Mouse (Mus musculus) embryonic fibroblast, embryonic 13.5 days (primary cell): ENCODE measurements around the gene Twnk. TPM values are rescaled to one million over a fixed set of nuclear protein-coding genes. Genes with fewer than 3 reads are reported as not detected.

Experiments
- H3K27ac ChIP-seq: 2 replicates; pipeline ENCODE4 v1.5.1; 2012; ENCODE audit warnings: low read length, control low read depth, inconsistent platforms; ENCODE audit not compliant: insufficient read depth
- H3K4me1 ChIP-seq: 2 replicates; pipeline ENCODE4 v1.6.1; 2011; ENCODE audit warnings: low read length; ENCODE audit not compliant: control insufficient read depth, insufficient read depth
- H3K4me3 ChIP-seq: 2 replicates; pipeline ENCODE4 v1.5.1; 2011; ENCODE audit warnings: mild to moderate bottlenecking, control low read depth, low read length; ENCODE audit not compliant: insufficient read depth
- CTCF ChIP-seq: IDR thresholded peaks from 2 replicates; pipeline ENCODE4 v1.5.1; 2011; ENCODE audit warnings: mild to moderate bottlenecking, control low read depth, low read length, moderate library complexity, borderline replicate concordance; ENCODE audit not compliant: insufficient read depth
- POLR2A ChIP-seq: IDR thresholded peaks from 2 replicates; pipeline ENCODE4 v1.6.1; 2011; ENCODE audit warnings: low read depth, mild to moderate bottlenecking, control low read depth, low read length, moderate library complexity
- polyA plus RNA-seq: library from polyadenylated mRNA; stranded (reverse); fragments of >200 nt; gene quantifications from 2 replicates; pipeline ENCODE4 v1.2.4, GENCODE M21; 2011; ENCODE audit warnings: low read depth; ENCODE audit not compliant: missing spikeins, insufficient read length

Twnk gene
- polyA plus RNA-seq, 1 experiment, result 7.8 TPM

DNA sequence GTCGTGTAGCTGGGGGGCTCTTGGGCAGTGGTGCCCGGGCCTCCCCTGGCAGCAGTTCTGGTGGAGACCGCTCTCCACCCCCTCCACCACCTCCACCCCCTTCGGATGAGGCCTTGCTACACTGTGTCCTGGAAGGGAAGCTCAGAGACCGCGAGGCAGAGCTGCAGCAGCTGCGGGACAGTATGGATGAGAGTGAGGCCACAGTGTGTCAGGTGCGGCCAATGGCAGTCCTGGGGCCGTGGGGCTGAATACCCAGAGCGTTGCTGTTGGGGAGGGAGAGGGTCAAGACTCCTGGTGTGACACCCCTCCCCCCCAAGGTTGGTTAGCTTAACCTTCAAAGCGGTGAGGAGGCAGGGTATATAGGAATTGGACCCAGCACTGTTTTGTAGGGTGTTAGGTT lies 18.5 kb downstream of the Twnk start:
- TF ChIP-seq POLR2A, result no peak
- TF ChIP-seq CTCF, result no peak
- Histone ChIP-seq H3K4me3 (no peak overlapping the region), H3K27ac (no peak overlapping the region), H3K4me1 (no peaks in the 10 kb centered on the region; the same call in 1 of the 2 replicates)

DNA sequence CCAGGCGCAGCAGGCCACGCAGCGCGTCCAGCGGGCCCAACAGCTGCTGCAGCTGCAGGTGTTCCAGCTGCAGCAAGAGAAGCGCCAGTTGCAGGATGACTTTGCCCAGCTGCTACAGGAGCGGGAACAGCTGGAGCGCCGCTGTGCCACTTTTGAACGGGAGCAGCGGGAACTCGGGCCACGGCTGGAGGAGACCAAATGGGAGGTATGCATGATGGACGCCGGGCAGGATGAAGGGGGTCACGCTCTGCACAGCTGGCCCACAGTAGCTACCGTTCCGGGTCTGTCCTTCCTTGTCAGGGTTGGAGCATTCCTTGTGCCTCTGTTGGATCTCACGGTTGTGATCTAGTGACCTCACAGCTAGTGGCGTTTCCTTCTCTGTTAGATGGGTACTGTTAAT lies 19.3 kb downstream of the Twnk start:
- no peak overlapping the region for H3K4me3 ChIP-seq
- H3K4me1 ChIP-seq, result no peaks in the 10 kb centered on the region; the same call in 1 of the 2 replicates
- H3K27ac ChIP-seq, result no peak overlapping the region
- TF ChIP-seq CTCF, result no peak
- TF ChIP-seq POLR2A, result no peak

DNA sequence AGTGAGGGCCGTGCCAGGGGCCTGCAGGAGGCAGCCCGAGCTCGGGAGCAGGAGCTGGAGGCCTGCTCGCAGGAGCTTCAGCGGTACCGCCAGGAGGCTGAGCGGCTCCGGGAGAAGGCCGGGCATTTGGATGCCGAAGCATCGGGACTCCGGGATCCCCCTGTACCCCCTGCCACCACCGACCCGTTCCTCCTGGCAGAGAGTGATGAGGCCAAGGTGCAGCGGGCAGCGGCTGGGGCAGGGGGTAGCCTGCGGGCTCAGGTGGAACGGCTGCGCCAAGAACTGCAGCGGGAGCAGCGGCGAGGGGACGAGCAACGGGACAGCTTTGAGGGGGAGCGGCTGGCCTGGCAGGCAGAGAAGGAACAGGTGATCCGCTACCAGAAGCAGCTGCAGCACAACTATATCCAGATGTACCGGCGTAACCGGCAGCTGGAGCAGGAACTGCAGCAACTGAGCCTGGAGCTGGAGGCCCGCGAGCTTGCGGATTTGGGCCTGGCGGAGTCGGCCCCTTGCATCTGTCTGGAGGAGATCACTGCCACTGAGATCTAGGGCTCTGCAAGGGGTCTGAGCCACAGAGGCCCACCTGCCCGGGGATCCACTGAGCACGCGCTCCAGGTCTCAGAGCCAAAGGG lies 20.6 kb downstream of the Twnk start:
- no peak overlapping the region for H3K4me3 ChIP-seq
- H3K4me1 ChIP-seq, result no peaks in the 10 kb centered on the region
- TF ChIP-seq POLR2A (no peak), CTCF (no peak)
- no peak overlapping the region for H3K27ac ChIP-seq

DNA sequence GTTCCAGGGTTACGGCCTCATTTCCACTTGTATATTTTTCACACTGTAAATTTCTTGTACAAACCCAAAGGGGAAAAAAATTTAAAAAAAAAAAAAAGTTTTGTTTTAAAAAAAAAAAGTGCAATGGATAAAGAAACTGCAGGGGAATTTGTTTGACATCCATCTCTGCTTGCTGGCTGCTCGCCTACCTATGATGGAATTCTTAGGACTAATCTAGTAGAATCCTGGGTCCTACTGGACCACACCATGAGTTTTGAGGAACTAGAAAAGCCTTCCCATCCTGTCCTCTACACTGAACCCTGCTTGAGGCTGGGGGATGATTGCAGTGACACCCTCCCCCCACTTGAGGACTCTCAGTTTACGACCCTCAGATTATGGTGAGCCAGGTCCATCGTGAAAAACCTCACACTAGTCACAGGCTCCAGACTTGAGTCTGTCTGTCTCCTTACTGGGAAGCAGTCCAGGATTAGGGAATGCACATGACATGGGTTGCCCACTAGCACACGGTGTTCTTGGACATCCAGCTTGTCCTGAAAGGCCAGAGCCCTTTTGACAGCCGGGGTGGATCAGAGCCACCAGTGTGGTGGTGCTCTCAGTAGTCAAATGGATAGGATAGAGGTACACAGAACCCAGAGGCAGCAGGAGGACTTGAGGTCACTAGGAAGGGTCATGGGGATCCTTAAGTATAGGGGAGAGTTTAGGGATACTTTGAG lies 21.7 kb downstream of the Twnk start:
- Histone ChIP-seq H3K27ac (no peak overlapping the region), H3K4me1 (no peaks in the 10 kb centered on the region), H3K4me3 (no peak overlapping the region)
- TF ChIP-seq POLR2A (no peak), CTCF (no peak)

DNA sequence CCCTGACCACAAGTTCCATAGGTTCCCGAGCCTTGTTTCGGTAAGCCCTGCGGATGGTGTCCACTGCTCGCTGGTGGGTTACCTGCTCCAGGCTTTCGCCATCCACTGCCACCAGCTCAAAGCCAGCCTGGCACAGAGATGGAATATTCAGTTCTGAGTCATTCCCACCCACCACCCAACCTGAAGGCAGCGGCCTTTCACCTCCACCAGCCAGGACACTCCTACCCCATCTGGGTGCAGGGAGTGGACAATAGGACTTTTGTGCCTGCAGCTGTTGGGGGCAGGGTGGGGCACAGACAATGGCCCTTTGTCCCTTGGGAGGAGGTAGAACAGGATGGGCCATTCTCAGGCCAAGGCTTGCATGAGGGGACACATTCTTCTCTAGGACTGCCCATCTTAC lies 22.4 kb downstream of the Twnk start:
- TF ChIP-seq POLR2A, result no peak
- no peak for TF ChIP-seq CTCF
- Histone ChIP-seq H3K27ac (no peak overlapping the region), H3K4me1 (no peaks in the 10 kb centered on the region), H3K4me3 (no peak overlapping the region)

DNA sequence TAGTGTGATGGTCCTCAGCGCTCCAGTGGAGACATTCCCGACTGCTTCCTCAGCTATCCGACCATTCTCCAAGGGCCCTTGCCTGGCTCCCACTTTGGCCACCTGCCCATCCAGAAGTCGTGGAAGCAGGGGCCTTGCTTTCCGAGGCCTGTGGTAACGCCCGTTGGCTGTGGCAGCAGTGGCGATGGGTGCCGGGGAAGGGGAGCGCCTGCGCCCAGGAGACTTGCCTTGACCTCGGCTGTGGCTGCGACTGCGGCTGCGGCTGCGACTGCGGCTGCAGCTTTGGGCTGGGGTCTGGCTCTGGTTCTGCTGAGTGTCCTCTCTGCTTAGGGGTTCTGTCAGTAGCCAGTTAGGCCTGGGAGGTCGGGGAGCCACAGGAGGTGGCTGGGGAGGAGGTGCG lies 23.3 kb downstream of the Twnk start:
- no peak overlapping the region for H3K4me3 ChIP-seq
- TF ChIP-seq CTCF, result no peak
- no peak for TF ChIP-seq POLR2A
- H3K27ac ChIP-seq, result no peak overlapping the region
- no peaks in the 10 kb centered on the region for H3K4me1 ChIP-seq

DNA sequence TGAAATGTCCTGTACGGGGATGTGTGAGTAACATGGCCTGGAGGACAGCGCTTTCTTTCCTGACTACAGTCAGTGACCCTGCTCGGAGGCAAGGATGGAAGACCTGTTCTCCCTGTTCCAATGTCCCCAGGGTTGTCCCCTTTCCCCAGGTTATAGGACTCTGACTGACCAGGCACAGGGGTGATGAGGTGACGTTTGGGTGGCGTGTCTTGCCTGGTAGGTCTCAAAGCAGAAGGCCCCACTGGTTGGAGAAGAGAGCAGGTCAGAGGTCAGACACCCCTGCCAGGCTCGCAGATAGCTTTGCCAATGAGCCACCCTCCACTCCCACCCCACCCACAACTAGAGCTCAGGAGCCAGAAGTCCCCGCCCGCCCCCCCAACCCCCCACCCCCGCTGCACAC lies 24.1 kb downstream of the Twnk start:
- Histone ChIP-seq H3K4me1 (no peaks in the 10 kb centered on the region), H3K27ac (no peak overlapping the region)

DNA sequence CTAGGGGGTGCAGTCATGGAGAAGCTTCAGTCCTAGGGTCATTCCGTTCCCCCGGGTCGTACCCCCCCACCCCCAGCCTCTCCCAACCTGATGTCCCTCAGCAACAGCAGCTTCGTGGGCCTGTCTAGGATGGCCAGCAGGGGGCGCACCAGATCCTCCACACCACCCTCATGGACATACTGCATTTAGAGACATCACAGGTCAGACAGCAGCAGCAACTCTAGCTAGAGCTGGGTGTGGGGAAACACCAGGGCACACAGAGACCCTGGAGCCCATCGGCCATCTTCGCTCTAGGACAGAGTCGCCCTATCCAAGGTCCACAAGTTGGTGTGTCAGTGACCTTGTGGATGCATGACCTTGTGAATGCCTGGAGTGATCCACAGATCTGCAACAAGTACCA lies 24.6 kb downstream of the Twnk start:
- H3K27ac ChIP-seq, result no peak overlapping the region
- H3K4me3 ChIP-seq, result no peak overlapping the region
- TF ChIP-seq POLR2A, result no peak
- TF ChIP-seq CTCF, result peak; percentile 89
- H3K4me1 ChIP-seq, result no peaks in the 10 kb centered on the region

More for the DNA sequence above, 24.1 kb downstream of the Twnk start:
- TF ChIP-seq POLR2A (no peak), CTCF (no peak)
- H3K4me3 ChIP-seq, result no peak overlapping the region

DNA sequence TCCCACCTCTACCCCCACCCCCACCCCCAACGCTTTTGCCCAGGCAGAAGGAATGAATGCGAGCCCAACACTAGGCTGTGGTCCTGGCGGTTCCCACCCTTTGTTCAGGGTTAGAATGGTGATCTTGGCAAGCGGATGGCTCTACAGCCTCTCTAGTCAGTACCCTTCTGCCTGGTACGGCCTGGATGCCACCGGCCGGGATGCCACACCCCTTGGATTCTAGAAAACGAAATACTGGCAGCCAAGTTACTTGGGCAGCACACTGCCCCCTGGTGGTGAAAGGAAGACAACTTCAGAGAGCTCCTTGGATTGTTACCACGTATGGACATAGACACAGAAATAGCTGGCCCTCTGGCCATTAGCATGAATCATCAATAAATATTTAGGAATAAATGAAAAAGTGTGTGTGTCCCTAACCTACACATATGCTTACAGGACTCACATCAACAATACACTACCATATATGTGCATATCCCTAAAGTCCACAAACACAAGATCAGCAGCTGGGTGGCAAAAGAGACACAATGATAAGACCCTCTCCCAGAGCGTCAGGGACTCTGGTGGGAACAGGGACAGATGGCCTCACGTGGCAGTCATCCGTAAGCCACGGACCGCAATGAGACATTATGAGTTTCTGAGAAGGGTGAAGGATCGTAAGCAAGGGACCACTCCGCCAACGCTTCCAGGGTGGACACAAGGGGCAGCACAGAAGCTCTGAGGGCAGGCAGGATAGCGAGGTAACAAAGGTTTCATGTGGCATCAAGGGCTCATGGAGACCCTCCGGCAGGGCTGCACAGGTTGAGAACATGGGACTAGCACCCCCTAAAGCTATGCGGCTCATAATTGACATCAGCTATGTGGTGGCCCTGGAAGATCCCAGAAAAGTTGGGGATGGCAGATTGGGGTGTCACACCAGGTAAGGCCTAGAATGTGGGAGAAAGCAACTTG lies 25.6 kb downstream of the Twnk start:
- no peak for TF ChIP-seq POLR2A
- TF ChIP-seq CTCF, result peak; percentile 51; the same call in 1 of the 2 replicates
- Histone ChIP-seq H3K4me3 (no peak overlapping the region), H3K4me1 (no peaks in the 10 kb centered on the region), H3K27ac (no peak overlapping the region)
